Mouse (Mus musculus) olfactory bulb, adult 2 months (tissue): ENCODE results near the gene Apol7e. TPM values are rescaled to one million over a fixed set of nuclear protein-coding genes. Genes with fewer than 3 reads are reported as not detected.
A peak's percentile ranks its signal among the peaks of the same experiment; 100 is the strongest.
"Not testable (repeated sequence)": the region's sequence is repeated elsewhere in the genome, so short reads cannot be mapped to it uniquely, and the experiment has no call there.

Source experiments
- H3K27ac ChIP-seq: fragments of 200-500 bp; 2 replicates; pipeline ENCODE4 v1.5.1; 2012; ENCODE audit warnings: low read depth, low read length; ENCODE audit not compliant: insufficient read depth
- H3K4me1 ChIP-seq: fragments of 200-500 bp; 2 replicates; pipeline ENCODE4 v1.6.1; 2012; ENCODE audit warnings: low read length; ENCODE audit not compliant: control insufficient read depth, insufficient read depth
- H3K4me3 ChIP-seq: fragments of 200-500 bp; 2 replicates; pipeline ENCODE4 v1.5.1; 2012; ENCODE audit warnings: mild to moderate bottlenecking, low read depth, low read length, moderate library complexity; ENCODE audit not compliant: insufficient read depth
- CTCF ChIP-seq: fragments of 200-500 bp; IDR thresholded peaks from 2 replicates; pipeline ENCODE4 v1.5.1; 2012; ENCODE audit warnings: low read depth, mild to moderate bottlenecking, low read length, moderate library complexity; ENCODE audit not compliant: insufficient read depth
- WGBS: fragments of 180-500 bp; shearing (Covaris S2); methylation state at CpG from one replicate; pipeline ENCODE4 v1.1.7; 2018; 5-methylcytosine and 5-hydroxymethylcytosine counted together
- polyA plus RNA-seq: library from polyadenylated mRNA; stranded (reverse); fragments of >200 nt; gene quantifications from 2 replicates; pipeline ENCODE4 v1.2.4, GENCODE M21; 2012; ENCODE audit warnings: low replicate concordance; ENCODE audit not compliant: missing spikeins, insufficient read depth, insufficient read length

The Apol7e gene
- polyA plus RNA-seq = not detected in 2 replicates

DNA sequence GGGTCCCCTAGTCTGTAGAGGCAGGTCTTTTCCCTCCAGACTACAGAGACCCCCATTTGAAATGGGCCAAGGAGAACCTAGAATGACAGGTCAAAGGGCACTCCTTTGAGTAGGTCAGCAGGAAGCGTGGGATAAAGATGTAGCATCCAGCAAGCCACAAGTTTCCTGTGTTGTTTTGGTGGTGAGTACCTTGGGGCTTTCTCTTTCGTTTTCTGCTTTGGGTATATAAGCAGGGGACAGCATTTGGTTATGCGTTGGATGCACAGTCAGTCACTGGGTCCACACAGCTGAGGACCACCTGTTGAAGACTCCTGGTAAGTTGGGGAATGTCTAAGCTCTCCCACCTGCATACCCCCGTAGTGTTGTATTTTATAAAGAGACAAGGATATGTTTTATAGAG is at the start of gene Apol7e:
Apol7e (plus strand) TSS at position 202 of the 400 bp plus-strand sequence.
- not testable (repeated sequence) for H3K27ac ChIP-seq, H3K4me1 ChIP-seq, H3K4me3 ChIP-seq
- 89% methylated on average over 4 of the region's 4 CpGs for WGBS

GRCm38 (mm10) chr15:77651143-77651542 is 47.5 kb upstream of the Apol7e start:
- H3K27ac ChIP-seq, H3K4me3 ChIP-seq, H3K4me1 ChIP-seq: not testable (repeated sequence)

GRCm38 (mm10) chr15:77659773-77660172 is 38.9 kb upstream of the Apol7e start:
- H3K4me3 ChIP-seq, H3K4me1 ChIP-seq, H3K27ac ChIP-seq: not testable (repeated sequence)
- WGBS = 94% methylated on average over 1 of the region's 1 CpGs

DNA sequence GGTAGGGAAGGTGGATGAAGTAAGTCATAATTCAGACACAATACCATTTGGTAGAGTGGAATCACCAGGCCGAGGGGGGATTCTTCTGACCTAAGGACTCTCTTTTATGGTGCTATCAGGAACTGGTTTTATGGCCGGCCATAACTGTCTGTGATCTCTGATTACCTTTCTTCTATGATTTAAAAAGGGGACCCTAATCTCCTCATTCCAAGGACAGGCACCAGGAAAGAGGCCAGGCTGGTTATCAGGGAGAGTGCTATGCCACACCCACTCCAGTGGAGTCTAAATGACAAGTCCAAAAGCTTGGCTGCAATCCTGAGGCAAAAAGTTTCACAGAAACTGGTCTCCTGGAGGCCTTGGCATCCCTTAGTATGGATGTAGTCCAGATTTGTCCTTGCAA is 36.8 kb upstream of the Apol7e start:
- 86% methylated on average over 2 of the region's 2 CpGs for WGBS
- H3K27ac ChIP-seq, H3K4me1 ChIP-seq, H3K4me3 ChIP-seq: not testable (repeated sequence)

GRCm38 (mm10) chr15:77674081-77674480 is 24.6 kb upstream of the Apol7e start:
- not testable (repeated sequence) for H3K4me1 ChIP-seq, H3K4me3 ChIP-seq, H3K27ac ChIP-seq
- WGBS = 58% methylated on average over 1 of the region's 1 CpGs

DNA sequence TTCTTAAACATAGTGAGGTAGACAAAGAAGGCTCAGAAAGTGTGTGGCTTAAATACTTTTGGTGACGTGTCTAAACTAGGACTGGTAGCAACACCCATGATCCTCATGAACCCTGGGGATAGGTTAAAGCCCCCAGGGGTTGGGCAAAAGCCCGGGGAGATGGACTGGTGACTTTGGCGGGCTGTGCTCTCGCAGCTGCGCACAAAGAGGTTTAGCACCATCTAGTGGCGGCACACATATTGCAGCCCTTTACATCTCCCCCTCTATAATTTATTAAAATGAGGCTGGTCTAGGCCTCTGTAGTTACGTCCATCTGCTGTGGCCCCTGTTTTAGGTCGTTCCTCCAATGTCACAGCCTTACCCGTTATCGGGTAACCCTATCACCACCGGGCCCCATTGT is 14.7 kb upstream of the Apol7e start:
- 16% methylated on average over 11 of the region's 11 CpGs for WGBS
- H3K4me1 ChIP-seq = not testable (repeated sequence)

DNA sequence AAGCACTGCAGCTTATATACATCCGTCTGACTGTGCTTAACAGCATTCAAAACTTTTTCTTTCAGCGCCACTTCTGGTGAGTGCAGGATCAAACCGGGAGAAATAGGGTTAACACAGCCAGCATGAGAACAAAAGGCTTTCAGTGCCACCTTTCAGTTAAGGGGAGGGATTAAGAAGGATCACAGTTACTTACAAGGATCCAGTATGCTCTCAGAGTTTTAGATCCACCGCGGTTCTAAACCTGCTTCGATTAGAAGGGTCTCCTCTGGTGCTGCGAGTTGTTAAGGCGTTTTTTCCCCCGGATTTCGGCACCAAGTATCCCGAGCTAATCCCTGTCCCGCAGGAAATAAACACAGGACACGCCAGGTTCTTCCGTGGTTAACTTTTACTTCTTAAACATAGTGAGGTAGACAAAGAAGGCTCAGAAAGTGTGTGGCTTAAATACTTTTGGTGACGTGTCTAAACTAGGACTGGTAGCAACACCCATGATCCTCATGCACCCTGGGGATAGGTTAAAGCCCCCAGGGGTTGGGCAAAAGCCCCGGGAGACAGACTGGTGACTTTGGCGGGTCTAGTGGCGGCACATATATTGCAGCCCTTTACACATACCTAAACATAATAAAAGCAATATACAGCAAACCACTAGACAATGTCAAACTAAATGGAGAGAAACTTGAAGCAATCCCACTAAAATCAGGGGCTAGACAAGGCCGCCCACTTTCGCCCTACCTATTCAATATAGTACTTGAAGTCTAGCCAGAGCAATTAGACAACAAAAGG is 6.9 kb upstream of the Apol7e start:
- H3K27ac ChIP-seq, H3K4me1 ChIP-seq, H3K4me3 ChIP-seq: not testable (repeated sequence)
- 14% methylated on average over 19 of the region's 20 CpGs for WGBS

More for the DNA sequence above, 14.7 kb upstream of the Apol7e start:
- peak; percentile 27; the same call in 1 of the 2 replicates for TF ChIP-seq CTCF
- H3K27ac ChIP-seq, H3K4me3 ChIP-seq: not testable (repeated sequence)

GRCm38 (mm10) chr15:77694687-77695295 is 3.9 kb upstream of the Apol7e start:
- H3K4me3 ChIP-seq, H3K4me1 ChIP-seq, H3K27ac ChIP-seq: not testable (repeated sequence)
- WGBS = 49% methylated on average over 12 of the region's 15 CpGs

DNA sequence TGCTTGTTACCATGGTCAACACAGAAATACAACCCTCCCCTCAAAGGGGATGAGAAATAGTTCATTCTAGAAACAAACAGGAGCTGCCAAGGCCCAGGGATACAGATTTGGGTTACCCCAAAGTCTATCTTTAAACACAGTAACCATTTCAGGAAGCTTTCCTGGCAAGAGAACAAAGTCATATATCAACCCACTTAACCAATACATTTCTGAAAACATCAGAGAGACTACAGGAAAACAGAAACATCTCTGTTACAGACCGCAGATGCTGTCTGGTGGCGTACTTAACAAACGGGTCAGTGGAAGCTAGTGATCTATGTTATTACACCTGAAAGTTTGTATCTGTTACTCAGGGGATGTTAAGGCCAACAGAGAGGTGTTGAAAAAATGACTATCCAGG is 6.6 kb downstream of the Apol7e start:
- not testable (repeated sequence) for H3K4me1 ChIP-seq, H3K4me3 ChIP-seq, H3K27ac ChIP-seq
- WGBS = 83% methylated on average over 3 of the region's 3 CpGs

GRCm38 (mm10) chr15:77708936-77709335 is 10.3 kb downstream of the Apol7e start:
- H3K4me1 ChIP-seq, H3K27ac ChIP-seq, H3K4me3 ChIP-seq: not testable (repeated sequence)
- WGBS = 89% methylated on average over 1 of the region's 1 CpGs

DNA sequence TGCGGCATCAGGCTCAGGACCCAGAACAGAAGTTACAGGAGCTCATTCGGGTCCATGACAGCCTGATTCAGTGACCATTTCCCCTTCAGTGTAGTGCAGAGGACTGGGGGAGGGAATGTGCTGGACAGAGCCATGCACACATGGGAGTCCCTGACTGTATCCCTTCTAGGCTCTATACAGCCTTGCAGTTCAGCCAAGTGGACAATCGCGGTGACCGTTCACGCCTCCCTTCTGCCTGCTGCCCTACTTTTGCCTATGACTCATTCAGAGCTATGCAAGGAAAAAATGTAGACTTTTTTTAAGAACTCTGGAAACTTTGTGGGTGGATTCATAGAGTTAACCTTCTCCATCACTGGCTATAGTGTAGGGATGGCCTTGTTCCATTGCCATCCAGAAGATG is 19.6 kb downstream of the Apol7e start:
- WGBS = 53% methylated on average over 4 of the region's 6 CpGs
- not testable (repeated sequence) for H3K4me3 ChIP-seq, H3K27ac ChIP-seq, H3K4me1 ChIP-seq

DNA sequence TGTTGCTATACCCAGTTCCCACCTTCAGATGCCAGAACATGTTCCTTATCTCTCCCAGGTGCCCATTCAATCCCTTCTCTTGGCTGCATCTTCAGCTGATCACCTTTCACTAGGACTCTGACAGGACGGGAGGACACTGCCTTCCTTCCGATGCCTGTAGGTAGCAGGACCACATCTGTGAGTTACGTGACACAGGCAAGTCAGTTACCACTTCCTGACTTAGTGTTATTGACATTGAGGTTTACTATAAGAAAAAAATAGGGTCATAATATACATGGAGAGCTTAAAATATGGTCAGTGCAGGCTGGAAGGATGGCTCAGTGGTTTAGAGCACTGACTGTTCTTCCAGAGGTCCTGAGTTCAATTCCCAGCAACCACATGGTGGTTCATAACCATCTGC is 22.9 kb downstream of the Apol7e start:
- not testable (repeated sequence) for H3K4me3 ChIP-seq, H3K27ac ChIP-seq, H3K4me1 ChIP-seq
- no CpG with 5 or more reads among the region's 3 CpGs for WGBS

- H3K4me1 ChIP-seq, H3K27ac ChIP-seq, H3K4me3 ChIP-seq: not testable (repeated sequence)
- WGBS = 24% methylated on average over 3 of the region's 10 CpGs
Measured at GRCm38 (mm10) chr15:77724208-77724911, 25.7 kb downstream of the Apol7e start.

- not testable (repeated sequence) for H3K4me3 ChIP-seq, H3K4me1 ChIP-seq, H3K27ac ChIP-seq
- WGBS = 75% methylated on average over 6 of the region's 6 CpGs
Measured at GRCm38 (mm10) chr15:77725393-77726020, 26.9 kb downstream of the Apol7e start.
